Mouse (Mus musculus): ENCODE data around the gene Coro1c. TPM values are rescaled to one million over a fixed set of nuclear protein-coding genes. Genes with fewer than 3 reads are reported as not detected.
"Not testable (repeated sequence)": the region's sequence is repeated elsewhere in the genome, so short reads cannot be mapped to it uniquely, and the experiment has no call there.

Gene Coro1c
- polyA plus RNA-seq, 1 experiment, result 132 TPM

DNA sequence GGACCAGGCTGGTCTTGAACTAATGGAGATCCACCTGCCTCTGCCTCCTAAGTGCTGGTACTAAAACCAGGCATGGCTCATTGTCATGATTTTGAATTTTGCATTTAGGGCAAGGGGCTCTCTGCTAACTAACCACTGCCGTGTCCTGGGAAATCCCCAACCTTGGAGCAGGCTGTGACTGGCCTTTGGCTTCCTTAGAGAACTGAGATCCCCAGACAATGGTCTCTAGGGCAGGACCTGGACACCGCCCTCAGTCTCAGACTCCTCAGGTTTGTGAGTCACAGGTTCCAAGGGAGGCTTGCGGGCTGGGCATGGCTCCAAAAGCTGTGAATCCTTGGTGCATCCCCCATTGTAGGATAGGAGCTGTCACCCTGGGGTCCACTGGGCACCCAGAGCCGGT, 81.9 kb downstream of the Coro1c start:
- Histone ChIP-seq H3K36me3 (replicated peaks; ENCODE audit: low read length) (peaks cover 3% of the 10 kb centered on the region), H3K9me3 (no peaks in the 10 kb centered on the region), H3K4me1 (peaks cover 57% of the 10 kb centered on the region), H3K27me3 (replicated peaks) (peaks cover 31% of the 10 kb centered on the region), H3K4me3 (replicated peaks) (no peak overlapping the region)
- TF ChIP-seq GATA1 (IDR thresholded peaks at IDR 0.05; ENCODE audit: borderline replicate concordance, low read length) (no peak), FLI1 (IDR thresholded peaks at IDR 0.05; ENCODE audit: low read length) (no peak)

DNA sequence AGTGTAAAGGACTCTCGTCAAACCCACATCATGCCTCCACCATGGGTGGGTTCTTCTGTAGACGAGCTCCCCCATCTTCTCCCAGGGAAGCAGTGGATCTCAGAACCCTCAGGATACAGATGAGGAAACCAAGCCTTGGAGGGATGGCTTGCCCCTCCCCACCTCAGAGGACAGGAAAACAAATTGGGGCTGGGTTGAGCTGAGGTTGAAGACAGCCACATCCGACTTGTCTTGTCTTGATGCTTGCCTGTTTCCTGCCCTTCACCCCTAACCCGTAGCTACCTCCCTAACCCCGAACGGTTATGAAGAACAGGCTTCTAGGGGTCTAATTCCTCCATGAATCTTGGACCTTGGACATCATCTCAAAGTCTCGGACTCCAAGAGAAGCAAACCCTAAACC, 83.0 kb downstream of the Coro1c start:
- no peak for TF ChIP-seq FLI1 (IDR thresholded peaks at IDR 0.05; ENCODE audit: low read length)
- no peak for TF ChIP-seq GATA1 (IDR thresholded peaks at IDR 0.05; ENCODE audit: borderline replicate concordance, low read length)
- Histone ChIP-seq H3K27me3 (replicated peaks) (peaks cover 29% of the 10 kb centered on the region), H3K4me3 (replicated peaks) (peak overlapping the region; percentile 46), H3K36me3 (replicated peaks; ENCODE audit: low read length) (peaks cover 3% of the 10 kb centered on the region), H3K9me3 (no peaks in the 10 kb centered on the region), H3K4me1 (peaks cover 49% of the 10 kb centered on the region)

DNA sequence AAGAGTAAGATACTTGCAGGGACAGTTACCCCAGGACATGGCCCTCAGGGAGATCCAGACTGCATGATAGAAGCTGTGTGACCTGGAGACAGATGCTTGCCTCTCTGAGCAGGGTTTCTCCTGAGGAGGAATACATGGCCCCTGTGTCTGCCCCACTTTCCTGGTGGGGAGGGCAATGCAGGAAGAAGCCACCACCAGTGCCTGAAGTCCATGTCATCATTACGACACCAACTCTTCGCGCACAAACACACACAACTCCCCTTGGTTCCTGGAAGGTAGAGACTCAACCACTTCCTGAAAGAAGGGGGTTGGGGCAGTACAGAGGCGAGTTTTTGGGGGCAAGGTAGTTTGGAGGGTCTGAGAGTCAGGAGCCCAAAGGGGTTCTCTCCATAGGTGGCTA, 84.3 kb downstream of the Coro1c start:
- H3K36me3 ChIP-seq (replicated peaks; ENCODE audit: low read length), result peaks cover 4% of the 10 kb centered on the region
- H3K4me1 ChIP-seq, result peaks cover 40% of the 10 kb centered on the region
- peaks cover 29% of the 10 kb centered on the region for H3K27me3 ChIP-seq (replicated peaks)
- no peaks in the 10 kb centered on the region for H3K9me3 ChIP-seq
- TF ChIP-seq GATA1 (IDR thresholded peaks at IDR 0.05; ENCODE audit: borderline replicate concordance, low read length) (no peak), FLI1 (IDR thresholded peaks at IDR 0.05; ENCODE audit: low read length) (no peak)
- H3K4me3 ChIP-seq (replicated peaks), result no peak overlapping the region

DNA sequence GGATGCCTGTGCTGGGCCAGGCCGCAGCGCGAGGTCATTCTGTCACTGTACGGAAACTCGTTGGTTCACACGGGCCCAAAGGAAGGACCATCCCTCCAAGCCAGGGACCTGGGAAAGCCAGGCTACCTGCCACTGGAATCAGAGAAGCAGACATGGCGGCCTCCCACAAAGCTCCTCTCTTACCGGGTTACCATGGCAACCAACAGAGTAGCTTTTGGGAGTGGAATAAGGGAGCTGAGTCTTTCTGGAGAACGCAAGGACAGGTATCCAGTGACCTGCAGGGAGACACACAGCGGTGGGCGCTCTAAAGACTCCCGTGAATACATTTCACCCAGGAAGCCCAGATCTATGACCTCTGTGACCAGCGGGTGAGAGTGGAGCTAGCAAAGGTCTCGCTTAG, 90.0 kb downstream of the Coro1c start:
- TF ChIP-seq FLI1 (IDR thresholded peaks at IDR 0.05; ENCODE audit: low read length) (no peak), GATA1 (IDR thresholded peaks at IDR 0.05; ENCODE audit: borderline replicate concordance, low read length) (no peak)
- Histone ChIP-seq H3K27me3 (replicated peaks) (peaks cover 5% of the 10 kb centered on the region), H3K4me1 (peaks cover 26% of the 10 kb centered on the region), H3K36me3 (replicated peaks; ENCODE audit: low read length) (peaks cover 13% of the 10 kb centered on the region), H3K9me3 (no peaks in the 10 kb centered on the region), H3K4me3 (replicated peaks) (no peak overlapping the region)

DNA sequence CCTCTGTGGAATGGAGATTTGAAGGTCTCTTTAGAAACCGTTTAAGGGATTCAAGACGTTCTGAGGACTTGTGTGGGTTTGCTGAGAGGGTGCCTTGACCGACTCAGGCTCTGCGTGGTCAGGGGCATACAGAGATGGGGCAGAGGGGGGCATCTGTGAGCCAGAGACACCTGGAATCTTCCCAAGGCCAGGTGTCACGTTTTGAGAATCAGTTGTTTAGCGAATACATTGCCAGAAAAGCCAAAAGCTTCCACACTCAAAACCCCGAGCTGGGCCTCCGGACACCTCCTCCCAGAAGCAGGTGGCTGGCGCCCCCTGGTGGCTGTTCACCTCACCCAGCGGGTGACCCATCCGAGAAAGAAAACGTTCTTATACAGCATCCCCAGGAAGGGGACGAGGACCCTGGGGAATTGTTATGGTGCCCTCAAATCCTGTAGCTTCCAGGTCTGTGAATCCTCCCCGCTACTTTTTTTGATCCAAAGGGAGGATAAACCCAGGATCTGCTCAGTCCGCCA, 92.9 kb downstream of the Coro1c start:
- H3K4me1 ChIP-seq, result peaks cover 35% of the 10 kb centered on the region
- H3K4me3 ChIP-seq (replicated peaks), result peak overlapping the region; percentile 65
- H3K27me3 ChIP-seq (replicated peaks), result peaks cover 7% of the 10 kb centered on the region
- no peaks in the 10 kb centered on the region; the same call in 1 of the 2 replicates for H3K9me3 ChIP-seq
- TF ChIP-seq GATA1 (IDR thresholded peaks at IDR 0.05; ENCODE audit: borderline replicate concordance, low read length), result no peak
- TF ChIP-seq FLI1 (IDR thresholded peaks at IDR 0.05; ENCODE audit: low read length), result no peak
- peaks cover 10% of the 10 kb centered on the region for H3K36me3 ChIP-seq (replicated peaks; ENCODE audit: low read length)

DNA sequence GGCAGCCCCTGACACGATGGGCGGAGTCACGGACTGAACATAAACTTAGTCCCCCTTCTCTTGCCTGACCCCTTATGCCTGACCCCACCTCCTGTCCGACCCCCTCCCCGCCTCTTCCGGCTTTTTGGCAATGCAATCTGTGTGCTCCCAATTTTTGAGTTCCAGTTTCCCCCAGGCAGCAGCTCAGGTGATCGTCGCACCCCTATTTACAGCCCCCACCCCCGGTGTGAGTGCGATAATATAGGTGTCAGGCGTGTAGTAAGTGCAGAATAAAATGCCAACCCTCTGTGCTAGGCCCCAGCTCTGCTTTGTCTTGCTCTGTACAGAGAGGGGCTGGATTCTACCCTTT, 93.5 kb downstream of the Coro1c start:
- Histone ChIP-seq H3K4me1 (peaks cover 35% of the 10 kb centered on the region), H3K27me3 (replicated peaks) (peaks cover 7% of the 10 kb centered on the region), H3K36me3 (replicated peaks; ENCODE audit: low read length) (peaks cover 10% of the 10 kb centered on the region), H3K9me3 (no peaks in the 10 kb centered on the region; the same call in 1 of the 2 replicates), H3K4me3 (replicated peaks) (no peak overlapping the region)
- TF ChIP-seq GATA1 (IDR thresholded peaks at IDR 0.05; ENCODE audit: borderline replicate concordance, low read length) (no peak), FLI1 (IDR thresholded peaks at IDR 0.05; ENCODE audit: low read length) (no peak)

DNA sequence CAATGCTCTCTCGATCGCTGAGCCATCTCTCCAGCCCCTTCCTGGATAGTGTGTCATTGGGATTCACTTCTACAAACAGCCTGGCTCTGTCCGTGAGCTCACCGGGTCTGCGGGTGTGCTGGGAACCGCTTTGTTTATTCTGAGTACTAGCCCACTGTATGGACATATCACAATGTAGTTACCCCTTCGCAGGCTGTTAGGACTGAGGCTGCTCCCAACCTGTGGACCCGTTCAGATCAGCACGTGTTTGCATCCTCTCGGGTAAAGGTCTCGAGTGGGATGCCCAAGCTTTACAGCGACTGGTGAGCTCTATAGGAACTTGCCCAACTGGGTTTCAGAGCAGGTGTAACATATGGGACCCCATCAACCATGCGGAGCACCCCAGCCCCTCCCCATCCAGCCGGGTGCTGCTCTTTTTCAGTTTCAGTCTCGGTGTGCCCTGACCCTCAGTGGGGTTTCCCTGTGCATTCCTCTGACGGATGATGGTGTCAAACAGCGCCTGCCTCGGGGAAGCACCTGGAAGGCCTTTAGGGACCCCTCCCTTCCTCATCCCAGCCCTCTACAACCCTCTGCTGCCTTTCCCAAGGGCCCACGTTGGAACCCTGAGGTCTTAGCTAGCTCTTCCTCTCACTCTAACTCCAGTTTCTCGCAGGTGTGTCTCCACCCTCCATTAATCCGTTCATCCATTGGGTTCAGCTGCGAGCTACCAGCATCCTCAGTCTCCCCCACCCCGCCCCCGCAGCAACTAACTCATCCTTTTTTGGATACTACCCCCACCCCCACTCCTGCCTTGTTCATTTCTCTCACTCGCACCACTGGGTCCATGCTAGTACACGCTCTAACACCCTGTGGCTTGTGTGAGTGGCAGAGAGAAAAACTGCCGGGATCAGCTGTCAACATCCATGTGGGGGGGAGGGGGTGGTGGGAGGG, 94.2 kb downstream of the Coro1c start:
- TF ChIP-seq GATA1 (IDR thresholded peaks at IDR 0.05; ENCODE audit: borderline replicate concordance, low read length), result no peak
- TF ChIP-seq FLI1 (IDR thresholded peaks at IDR 0.05; ENCODE audit: low read length), result no peak
- no peak overlapping the region for H3K4me3 ChIP-seq (replicated peaks)

DNA sequence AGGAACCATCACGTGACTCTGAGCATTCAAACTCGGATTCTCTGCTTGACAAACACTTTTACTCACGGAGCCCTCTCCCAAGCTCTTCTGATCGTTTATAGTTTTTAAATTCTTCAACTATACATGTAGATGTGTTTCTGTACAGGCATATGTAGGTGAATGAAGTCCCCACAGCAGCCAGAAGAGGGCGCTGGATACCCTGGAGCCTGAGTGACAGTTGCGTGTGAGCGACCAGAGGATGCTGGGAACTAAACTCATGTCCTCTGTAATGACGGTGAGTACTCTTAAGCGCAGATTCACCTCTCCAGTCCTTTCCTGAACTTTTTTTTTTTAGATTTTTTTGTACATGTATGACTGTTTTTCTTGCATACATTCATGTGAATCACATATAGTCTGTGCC, 95.0 kb downstream of the Coro1c start:
- H3K27me3 ChIP-seq (replicated peaks), result peaks cover 12% of the 10 kb centered on the region
- H3K4me1 ChIP-seq, result peaks cover 35% of the 10 kb centered on the region
- peaks cover 2% of the 10 kb centered on the region for H3K36me3 ChIP-seq (replicated peaks; ENCODE audit: low read length)
- no peak overlapping the region for H3K4me3 ChIP-seq (replicated peaks)
- no peaks in the 10 kb centered on the region; the same call in 1 of the 2 replicates for H3K9me3 ChIP-seq
- TF ChIP-seq GATA1 (IDR thresholded peaks at IDR 0.05; ENCODE audit: borderline replicate concordance, low read length), result no peak
- no peak for TF ChIP-seq FLI1 (IDR thresholded peaks at IDR 0.05; ENCODE audit: low read length)

More for the DNA sequence above, 94.2 kb downstream of the Coro1c start:
- peaks cover 35% of the 10 kb centered on the region for H3K4me1 ChIP-seq
- no peaks in the 10 kb centered on the region; the same call in 1 of the 2 replicates for H3K9me3 ChIP-seq
- H3K27me3 ChIP-seq (replicated peaks), result peaks cover 8% of the 10 kb centered on the region
- H3K36me3 ChIP-seq (replicated peaks; ENCODE audit: low read length), result peaks cover 10% of the 10 kb centered on the region

DNA sequence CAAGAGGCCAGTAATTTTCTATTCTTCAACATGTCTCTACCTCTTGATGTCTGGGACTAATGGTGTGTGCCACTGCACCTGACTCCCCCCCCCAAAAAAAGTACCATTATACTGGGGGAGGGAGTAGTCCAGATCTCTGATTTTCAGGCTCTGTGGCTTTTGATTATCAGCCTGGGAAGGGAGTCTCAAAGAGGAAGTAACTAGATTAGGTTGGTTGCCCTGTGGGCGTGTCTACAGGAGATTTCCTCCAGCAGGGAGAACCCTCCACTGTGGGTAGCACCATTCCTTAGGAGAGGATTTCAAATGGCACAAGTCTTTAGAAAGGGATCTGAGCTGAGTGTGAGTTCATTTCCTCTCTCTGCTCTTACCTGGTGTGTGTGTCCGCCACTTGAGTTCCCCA, 95.9 kb downstream of the Coro1c start:
- no peak overlapping the region for H3K4me3 ChIP-seq (replicated peaks)
- no peaks in the 10 kb centered on the region; the same call in 1 of the 2 replicates for H3K9me3 ChIP-seq
- peaks cover 19% of the 10 kb centered on the region for H3K27me3 ChIP-seq (replicated peaks)
- no peaks in the 10 kb centered on the region for H3K36me3 ChIP-seq (replicated peaks; ENCODE audit: low read length)
- H3K4me1 ChIP-seq, result peaks cover 43% of the 10 kb centered on the region
- TF ChIP-seq GATA1 (IDR thresholded peaks at IDR 0.05; ENCODE audit: borderline replicate concordance, low read length), result no peak
- TF ChIP-seq FLI1 (IDR thresholded peaks at IDR 0.05; ENCODE audit: low read length), result no peak

DNA sequence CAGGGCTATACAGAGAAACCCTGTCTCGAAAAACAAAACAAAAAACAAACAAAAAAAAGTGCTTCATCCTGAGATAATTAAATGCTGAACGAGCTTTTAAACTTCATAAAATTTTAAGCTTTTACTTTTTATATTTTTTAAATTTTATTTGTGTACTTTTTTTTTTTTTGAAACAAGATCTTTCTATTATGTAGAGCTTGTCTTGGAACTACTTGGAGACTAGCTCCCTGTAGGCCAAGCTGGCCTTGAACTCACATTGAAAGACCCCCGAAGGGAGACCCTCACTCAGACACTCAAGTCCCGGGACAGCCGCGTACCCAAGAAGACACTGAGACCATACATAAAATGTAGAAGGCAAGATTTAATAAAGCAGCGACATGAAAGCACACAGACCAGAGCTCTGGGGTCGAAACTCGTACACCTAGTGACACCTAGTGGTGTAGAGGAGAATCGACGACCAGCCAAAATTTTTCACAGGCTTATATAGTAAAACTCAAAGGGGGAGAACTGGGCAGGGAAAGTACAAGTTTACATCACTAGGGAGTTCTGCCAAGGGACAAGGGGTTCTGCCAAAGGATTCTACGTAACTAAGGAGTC, 96.6 kb downstream of the Coro1c start:
- not testable (repeated sequence) for H3K36me3 ChIP-seq (replicated peaks; ENCODE audit: low read length); H3K9me3 ChIP-seq; H3K4me3 ChIP-seq (replicated peaks)
- peaks cover 25% of the 10 kb centered on the region for H3K27me3 ChIP-seq (replicated peaks)
- H3K4me1 ChIP-seq, result peaks cover 48% of the 10 kb centered on the region

All from megakaryocyte, embryonic 14.5 days (primary cell).